Mouse (Mus musculus) lung, postnatal 14 days (tissue): ENCODE measurements at regions not wholly inside any gene's neighbourhood (a gene's known extent, or its start where the extent isn't known, plus 50 kb on each side); places are given as distances from the start of the nearest gene placed in this dataset.

Source experiments
- DNase-seq: peaks from one replicate; pipeline ENCODE4 v3.0.0; 2021

GRCm38 (mm10) chr6:47354515-47354914 is 98.7 kb upstream of the Cul1 start:
- DNase-seq, result no peak

- no peak for DNase-seq
Measured at GRCm38 (mm10) chr6:47355500-47355899, 97.7 kb upstream of the Cul1 start.

GRCm38 (mm10) chr6:47356500-47356899 is 96.7 kb upstream of the Cul1 start:
- DNase-seq, result no peak

- peak; percentile 28 for DNase-seq
Measured at GRCm38 (mm10) chr6:47358686-47359085, 94.5 kb upstream of the Cul1 start.

GRCm38 (mm10) chr6:47364002-47364401 is 89.2 kb upstream of the Cul1 start:
- DNase-seq, result no peak

- no peak for DNase-seq
Measured at GRCm38 (mm10) chr6:47364556-47364955, 88.6 kb upstream of the Cul1 start.

- peak; percentile 5 for DNase-seq
Measured at GRCm38 (mm10) chr6:47365651-47366645, 87.2 kb upstream of the Cul1 start.

GRCm38 (mm10) chr6:47367461-47367860 is 85.7 kb upstream of the Cul1 start:
- DNase-seq, result no peak

GRCm38 (mm10) chr6:47375705-47376104 is 77.5 kb upstream of the Cul1 start:
- DNase-seq, result no peak

GRCm38 (mm10) chr6:47381451-47381850 is 71.7 kb upstream of the Cul1 start:
- no peak for DNase-seq

GRCm38 (mm10) chr6:47386550-47386949 is 66.6 kb upstream of the Cul1 start:
- DNase-seq, result no peak

GRCm38 (mm10) chr6:47389908-47390307 is 63.3 kb upstream of the Cul1 start:
- DNase-seq, result no peak

- peak; percentile 43 for DNase-seq
Measured at GRCm38 (mm10) chr6:47390436-47391002, 62.7 kb upstream of the Cul1 start.

- no peak for DNase-seq
Measured at GRCm38 (mm10) chr6:47391014-47391802, 62.0 kb upstream of the Cul1 start.

GRCm38 (mm10) chr6:47395465-47396337 is 57.5 kb upstream of the Cul1 start:
- peak; percentile 69 for DNase-seq
